Mouse (Mus musculus): ENCODE measurements around the gene St6galnac6. TPM values are rescaled to one million over a fixed set of nuclear protein-coding genes. Genes with fewer than 3 reads are reported as not detected.

The St6galnac6 gene
- polyA plus RNA-seq, 1 experiment from 2014 or later: 28.5 TPM

DNA sequence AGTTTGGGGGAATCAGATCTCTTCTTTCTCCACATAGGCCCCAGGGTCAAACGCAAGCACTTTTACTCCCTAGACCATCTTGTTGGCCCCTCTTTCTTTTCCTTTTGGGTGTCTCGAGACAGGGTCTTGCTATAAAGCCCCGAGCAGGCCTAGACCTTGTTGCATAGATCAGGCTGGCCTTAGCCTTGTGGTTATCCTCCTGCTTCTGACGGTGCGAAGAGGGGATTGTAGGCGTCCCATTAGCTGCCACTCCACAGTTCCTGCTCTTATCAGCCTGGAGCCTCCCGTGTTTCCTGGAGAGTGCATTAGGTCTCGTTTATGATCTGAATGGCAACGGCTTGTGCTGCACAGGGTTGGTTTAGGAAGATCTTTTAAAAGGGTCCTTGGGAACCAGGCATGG lies 44.6 kb downstream of the St6galnac6 start:
- 0 out of 2 replicates have a peak overlapping the region, but pooled peaks have one; percentile 2 for H3K9ac ChIP-seq
- 48% methylated on average over 9 of the region's 9 CpGs for WGBS
- no peak for ATAC-seq (replicated peaks; ENCODE audit: insufficient number of reproducible peaks, insufficient read depth, low FRiP score, low read depth)
- no peaks in the 10 kb centered on the region for H3K36me3 ChIP-seq
- H3K4me3 ChIP-seq: no peak overlapping the region
- no peak overlapping the region for H3K27ac ChIP-seq
- H3K4me1 ChIP-seq (replicated peaks): peaks cover 57% of the 10 kb centered on the region
- H3K27me3 ChIP-seq: no peaks in the 10 kb centered on the region
- H3K9me3 ChIP-seq (replicated peaks): no peaks in the 10 kb centered on the region
- no peak overlapping the region for H3K4me2 ChIP-seq

DNA sequence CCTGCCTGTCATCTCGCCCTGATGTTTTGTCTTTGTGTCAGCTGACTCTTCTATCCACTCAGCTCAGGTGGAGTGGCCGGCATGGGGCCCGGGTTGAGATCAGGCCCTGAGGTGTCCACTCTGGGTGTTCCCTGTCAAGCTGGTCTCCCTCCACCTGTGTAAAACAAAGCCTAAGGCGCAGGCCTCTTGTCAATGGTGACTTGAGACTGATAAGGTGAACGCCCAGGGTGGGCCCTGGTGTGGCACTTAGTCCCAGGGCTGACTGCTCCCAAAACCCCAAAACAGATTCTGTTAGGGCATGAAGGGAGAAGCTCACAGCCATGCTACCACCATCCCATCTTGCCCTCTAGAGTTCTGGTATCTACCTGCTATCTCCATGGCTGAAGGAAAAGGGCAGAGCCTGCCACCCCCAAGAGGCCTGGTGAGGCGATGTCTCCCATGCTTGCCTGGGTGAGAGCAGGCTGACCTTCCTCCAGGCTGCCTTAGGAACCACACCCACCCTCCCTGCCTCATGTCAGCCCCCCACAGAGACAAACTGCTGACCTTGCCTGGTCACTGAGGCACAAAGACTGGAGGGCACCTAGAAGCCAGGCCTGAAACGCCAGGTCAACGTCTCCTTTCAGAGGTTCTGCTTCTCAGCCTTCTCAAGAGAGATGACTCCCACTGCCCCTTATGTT lies 45.4 kb downstream of the St6galnac6 start:
- no peak overlapping the region; the same call in 1 of the 2 replicates for H3K27ac ChIP-seq
- no peaks in the 10 kb centered on the region for H3K9me3 ChIP-seq (replicated peaks)
- no peak for ATAC-seq (replicated peaks; ENCODE audit: insufficient number of reproducible peaks, insufficient read depth, low FRiP score, low read depth)
- no peaks in the 10 kb centered on the region for H3K27me3 ChIP-seq
- no peaks in the 10 kb centered on the region for H3K36me3 ChIP-seq
- H3K4me1 ChIP-seq (replicated peaks): peaks cover 57% of the 10 kb centered on the region
- 74% methylated on average over 8 of the region's 8 CpGs for WGBS
- no peak overlapping the region for H3K4me3 ChIP-seq
- no peak overlapping the region for H3K9ac ChIP-seq
- no peak overlapping the region for H3K4me2 ChIP-seq

DNA sequence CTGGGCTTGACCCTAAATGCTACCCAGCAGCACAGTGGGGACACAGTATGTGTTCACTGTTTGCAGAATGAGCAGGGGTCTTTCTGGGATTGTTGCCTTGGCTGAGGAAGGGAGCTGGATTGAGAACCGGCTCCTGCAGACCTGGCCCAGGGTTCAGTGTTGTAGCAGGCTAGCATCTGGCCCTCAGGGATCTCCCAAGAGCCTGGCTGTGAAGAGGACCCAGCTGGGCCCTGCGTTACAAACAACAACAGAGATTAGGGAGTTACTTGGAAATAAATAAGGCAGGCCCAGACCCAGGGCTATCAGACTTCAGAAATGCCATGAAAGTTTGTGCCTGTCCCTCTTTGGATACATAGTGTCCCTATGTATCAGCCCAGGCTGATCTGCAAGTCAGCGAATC lies 46.1 kb downstream of the St6galnac6 start:
- Histone ChIP-seq H3K4me3 (no peak overlapping the region), H3K9ac (no peak overlapping the region), H3K4me1 (replicated peaks) (peaks cover 54% of the 10 kb centered on the region), H3K36me3 (no peaks in the 10 kb centered on the region), H3K9me3 (replicated peaks) (no peaks in the 10 kb centered on the region), H3K4me2 (no peak overlapping the region), H3K27ac (peak overlapping the region; percentile 84), H3K27me3 (no peaks in the 10 kb centered on the region)
- 48% methylated on average over 3 of the region's 3 CpGs for WGBS
- no peak for ATAC-seq (replicated peaks; ENCODE audit: insufficient number of reproducible peaks, insufficient read depth, low FRiP score, low read depth)

DNA sequence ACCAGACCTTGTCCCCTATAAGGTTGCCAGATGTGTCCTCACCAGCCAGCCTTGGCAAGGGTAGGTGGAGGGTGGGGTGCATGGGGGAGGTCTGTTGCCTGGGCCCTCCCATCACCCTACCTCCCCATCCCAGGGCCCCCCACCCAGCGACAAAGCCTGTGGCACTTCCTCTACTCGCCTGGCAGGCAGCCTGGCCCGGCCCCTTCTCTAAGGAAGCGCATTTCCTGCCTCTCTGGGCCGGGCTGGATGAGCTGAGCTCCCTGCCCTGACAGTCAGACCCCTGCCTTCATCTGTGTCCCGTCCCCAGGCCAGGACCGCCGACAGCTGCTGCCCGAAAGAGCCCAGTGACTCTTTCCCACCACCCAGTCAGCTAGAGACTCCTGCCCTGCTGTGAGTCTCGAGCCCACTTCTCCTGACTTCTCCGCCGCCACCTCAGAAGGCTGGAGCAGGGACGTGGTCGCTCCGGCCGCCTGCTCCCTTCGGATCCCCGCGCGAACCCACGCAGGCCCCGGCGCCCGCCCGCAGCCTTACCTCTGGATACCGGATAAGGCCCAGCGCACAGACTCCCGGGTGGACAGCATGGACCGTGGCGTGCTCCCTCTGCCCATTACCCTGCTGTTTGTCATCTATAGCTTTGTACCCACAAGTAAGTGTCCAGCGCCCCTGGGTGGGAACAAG lies 47.0 kb downstream of the St6galnac6 start, which contains the start of gene Eng:
TSS of gene Eng (plus strand) at position 217 of the 678 bp plus-strand sequence.
- 42% methylated on average over 31 of the region's 31 CpGs for WGBS
- peaks cover 55% of the 10 kb centered on the region for H3K4me1 ChIP-seq (replicated peaks)
- peak within 1 kb of the TSS; percentile 84 for H3K27ac ChIP-seq
- peak within 1 kb of the TSS; percentile 52 for H3K4me2 ChIP-seq
- no peaks in the 10 kb centered on the region for H3K36me3 ChIP-seq
- no peaks in the 10 kb centered on the region for H3K27me3 ChIP-seq
- peak; percentile 77 for ATAC-seq (replicated peaks; ENCODE audit: insufficient number of reproducible peaks, insufficient read depth, low FRiP score, low read depth)
- peak within 1 kb of the TSS; percentile 47 for H3K4me3 ChIP-seq
- no peaks in the 10 kb centered on the region for H3K9me3 ChIP-seq (replicated peaks)
- peak within 1 kb of the TSS; percentile 51 for H3K9ac ChIP-seq

DNA sequence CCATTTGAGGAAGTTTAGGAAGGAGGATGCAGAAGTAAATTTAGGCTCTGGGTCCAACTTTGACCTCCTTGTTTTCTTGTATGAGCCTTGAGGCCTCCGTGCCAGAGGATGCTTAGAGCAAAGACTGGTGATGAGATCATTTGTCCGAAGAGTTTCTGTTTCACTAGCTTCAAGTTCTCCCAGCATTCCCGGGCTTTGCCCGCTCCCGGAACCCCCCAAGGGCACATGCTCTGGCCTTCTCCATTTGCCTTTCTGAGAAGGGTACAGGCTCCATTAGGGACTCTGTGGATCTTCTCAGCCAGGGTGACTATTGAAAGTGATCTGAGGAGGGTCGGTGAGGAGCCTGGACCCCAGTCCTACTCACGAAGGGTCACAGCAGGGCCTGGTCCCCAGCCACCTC lies 47.9 kb downstream of the St6galnac6 start:
- WGBS: 71% methylated on average over 7 of the region's 7 CpGs
- Histone ChIP-seq H3K27me3 (no peaks in the 10 kb centered on the region), H3K9ac (peak overlapping the region; percentile 51), H3K27ac (peak overlapping the region; percentile 84), H3K36me3 (no peaks in the 10 kb centered on the region), H3K4me1 (replicated peaks) (peaks cover 46% of the 10 kb centered on the region), H3K4me3 (peak overlapping the region; percentile 47), H3K4me2 (peak overlapping the region; percentile 52), H3K9me3 (replicated peaks) (no peaks in the 10 kb centered on the region)
- no peak for ATAC-seq (replicated peaks; ENCODE audit: insufficient number of reproducible peaks, insufficient read depth, low FRiP score, low read depth)

DNA sequence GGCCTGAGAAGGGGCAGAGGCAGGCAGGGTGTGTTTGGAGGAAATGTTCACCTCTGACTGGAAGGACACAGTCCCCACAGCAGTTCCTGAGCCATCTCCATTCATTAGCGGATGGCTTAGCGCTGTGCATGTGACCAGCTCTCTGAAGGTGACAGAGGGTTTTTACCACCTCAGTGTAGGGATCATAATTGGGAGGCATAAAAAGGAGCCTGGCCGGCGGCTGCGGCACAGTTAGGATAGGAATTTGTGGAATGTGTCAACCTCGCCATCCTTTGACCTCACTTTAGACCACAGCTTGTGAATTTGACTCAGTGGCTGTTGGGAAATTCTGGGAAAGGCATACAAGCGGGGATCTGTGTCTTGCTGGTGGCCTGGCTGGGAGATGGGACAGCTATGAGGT lies 54.3 kb downstream of the St6galnac6 start:
- Histone ChIP-seq H3K4me2 (peak overlapping the region; percentile 39), H3K36me3 (peaks cover 10% of the 10 kb centered on the region; the same call in 1 of the 2 replicates), H3K27me3 (no peaks in the 10 kb centered on the region), H3K9ac (0 out of 2 replicates have a peak overlapping the region, but pooled peaks have one; percentile 14), H3K4me1 (replicated peaks) (peaks cover 37% of the 10 kb centered on the region), H3K27ac (peak overlapping the region; percentile 64), H3K4me3 (0 out of 2 replicates have a peak overlapping the region, but pooled peaks have one; percentile 3), H3K9me3 (replicated peaks) (no peaks in the 10 kb centered on the region)
- no peak for ATAC-seq (replicated peaks; ENCODE audit: insufficient number of reproducible peaks, insufficient read depth, low FRiP score, low read depth)
- 18% methylated on average over 7 of the region's 7 CpGs for WGBS

DNA sequence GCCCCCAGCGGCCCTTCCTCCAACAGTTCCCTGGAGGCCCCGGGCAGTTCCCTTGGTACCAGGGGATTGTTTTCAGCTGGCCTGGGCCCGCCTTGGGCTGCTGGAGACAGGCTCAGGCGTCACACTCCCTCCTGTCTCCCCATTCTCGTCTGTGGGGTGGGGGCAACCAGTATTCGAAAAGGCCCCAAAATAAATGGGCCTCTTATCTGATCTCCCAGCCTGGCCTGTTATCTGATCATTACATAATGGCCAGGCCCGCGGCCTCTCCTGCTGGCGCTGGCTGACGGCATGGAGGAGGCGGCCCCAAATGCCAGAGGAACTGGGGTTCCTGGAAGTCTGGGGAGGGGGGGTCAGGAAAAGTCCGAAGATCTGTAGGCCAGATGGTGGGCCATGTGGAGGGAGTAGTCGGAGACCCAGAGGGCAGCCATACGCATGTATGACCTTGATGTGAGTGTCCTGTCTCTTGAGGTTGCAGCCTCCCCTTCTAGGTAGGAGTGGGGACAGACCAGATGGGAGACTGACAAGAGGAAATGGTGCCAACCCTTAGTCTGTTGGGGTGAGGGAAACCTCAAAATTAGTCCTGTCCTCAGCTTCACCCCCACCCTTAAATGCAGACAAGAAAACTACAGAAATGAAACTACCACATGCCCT lies 55.4 kb downstream of the St6galnac6 start:
- Histone ChIP-seq H3K9ac (peak overlapping the region; percentile 25; the same call in 1 of the 2 replicates), H3K4me3 (no peak overlapping the region), H3K4me1 (replicated peaks) (peaks cover 37% of the 10 kb centered on the region), H3K36me3 (peaks cover 10% of the 10 kb centered on the region; the same call in 1 of the 2 replicates), H3K27me3 (no peaks in the 10 kb centered on the region), H3K9me3 (replicated peaks) (no peaks in the 10 kb centered on the region), H3K4me2 (peak overlapping the region; percentile 39), H3K27ac (peak overlapping the region; percentile 64)
- no peak; the same call in 1 of the 2 replicates for ATAC-seq (replicated peaks; ENCODE audit: insufficient number of reproducible peaks, insufficient read depth, low FRiP score, low read depth)
- 58% methylated on average over 14 of the region's 14 CpGs for WGBS

DNA sequence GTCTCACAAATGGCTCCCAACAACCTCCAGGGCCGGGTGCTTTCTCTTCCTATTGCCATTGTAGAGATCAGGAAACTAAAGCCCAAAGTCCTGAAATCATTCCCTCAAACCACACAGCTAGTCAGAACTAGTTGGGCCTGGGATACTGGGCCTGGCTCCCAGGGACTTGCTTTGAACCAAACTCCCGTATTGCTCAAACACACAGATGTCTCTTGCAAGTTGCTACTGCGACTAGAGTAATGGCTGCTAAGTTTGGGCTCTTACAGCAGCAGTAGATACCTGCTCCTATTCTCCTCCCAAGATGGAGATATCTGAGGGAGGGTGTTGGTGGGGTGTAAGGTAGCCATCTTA lies 55.9 kb downstream of the St6galnac6 start:
- Histone ChIP-seq H3K9me3 (replicated peaks) (no peaks in the 10 kb centered on the region), H3K9ac (no peak overlapping the region), H3K4me2 (no peak overlapping the region; the same call in 1 of the 2 replicates), H3K27me3 (no peaks in the 10 kb centered on the region), H3K4me3 (no peak overlapping the region), H3K4me1 (replicated peaks) (peaks cover 37% of the 10 kb centered on the region), H3K36me3 (peaks cover 10% of the 10 kb centered on the region; the same call in 1 of the 2 replicates), H3K27ac (peak overlapping the region; percentile 64)
- ATAC-seq (replicated peaks; ENCODE audit: insufficient number of reproducible peaks, insufficient read depth, low FRiP score, low read depth): no peak
- 69% methylated on average over 3 of the region's 3 CpGs for WGBS

DNA sequence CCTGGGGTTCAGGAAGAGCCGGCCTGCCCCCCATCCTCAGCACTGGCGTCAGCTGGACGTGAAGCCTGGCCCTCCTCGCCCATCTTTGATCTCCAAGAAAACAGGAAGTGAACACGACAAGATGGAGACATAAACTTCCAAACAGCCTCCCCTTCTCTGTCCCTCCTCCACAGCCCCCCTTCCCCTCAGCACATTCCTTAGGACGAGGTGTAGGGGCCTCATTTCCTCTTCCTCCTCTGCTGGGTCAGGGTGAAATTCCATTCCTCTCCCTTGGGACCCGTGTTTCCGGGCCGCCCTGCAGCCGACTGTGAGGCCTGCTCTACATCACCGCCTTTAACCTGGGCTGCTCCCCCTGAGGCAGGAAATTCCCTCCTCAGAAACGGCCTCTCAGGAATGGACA lies 56.3 kb downstream of the St6galnac6 start:
- H3K4me2 ChIP-seq: no peak overlapping the region; the same call in 1 of the 2 replicates
- H3K9ac ChIP-seq: no peak overlapping the region
- peak overlapping the region; percentile 72 for H3K27ac ChIP-seq
- H3K4me1 ChIP-seq (replicated peaks): peaks cover 40% of the 10 kb centered on the region
- H3K9me3 ChIP-seq (replicated peaks): no peaks in the 10 kb centered on the region
- 44% methylated on average over 12 of the region's 12 CpGs for WGBS
- H3K4me3 ChIP-seq: no peak overlapping the region
- peaks cover 10% of the 10 kb centered on the region; the same call in 1 of the 2 replicates for H3K36me3 ChIP-seq
- H3K27me3 ChIP-seq: no peaks in the 10 kb centered on the region
- peak; percentile 70 for ATAC-seq (replicated peaks; ENCODE audit: insufficient number of reproducible peaks, insufficient read depth, low FRiP score, low read depth)

DNA sequence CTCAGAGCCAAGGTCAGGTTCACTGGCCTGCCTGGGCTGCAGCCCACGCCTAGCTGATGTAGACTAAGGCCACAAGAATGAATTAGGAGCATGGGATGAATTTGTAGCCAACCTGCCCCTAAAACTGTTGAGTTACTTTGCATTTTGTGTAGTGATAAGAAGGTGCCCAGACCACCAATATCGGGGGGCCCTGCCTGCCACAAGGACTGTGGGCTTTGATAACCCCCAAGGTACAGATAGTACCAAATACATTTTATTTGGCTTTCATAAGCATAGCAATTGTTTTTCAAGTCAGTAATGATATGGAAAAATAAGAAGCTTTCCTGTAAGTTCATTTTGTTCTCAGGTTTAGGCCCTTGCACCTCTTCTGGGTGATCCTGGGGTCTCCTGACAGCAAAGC lies 59.4 kb downstream of the St6galnac6 start:
- Histone ChIP-seq H3K27ac (no peak overlapping the region), H3K4me3 (no peak overlapping the region), H3K9me3 (replicated peaks) (no peaks in the 10 kb centered on the region), H3K9ac (no peak overlapping the region), H3K4me1 (replicated peaks) (peaks cover 39% of the 10 kb centered on the region), H3K4me2 (no peak overlapping the region), H3K27me3 (no peaks in the 10 kb centered on the region), H3K36me3 (peaks cover 10% of the 10 kb centered on the region; the same call in 1 of the 2 replicates)
- ATAC-seq (replicated peaks; ENCODE audit: insufficient number of reproducible peaks, insufficient read depth, low FRiP score, low read depth): no peak
- WGBS: 72% methylated on average over 2 of the region's 2 CpGs

DNA sequence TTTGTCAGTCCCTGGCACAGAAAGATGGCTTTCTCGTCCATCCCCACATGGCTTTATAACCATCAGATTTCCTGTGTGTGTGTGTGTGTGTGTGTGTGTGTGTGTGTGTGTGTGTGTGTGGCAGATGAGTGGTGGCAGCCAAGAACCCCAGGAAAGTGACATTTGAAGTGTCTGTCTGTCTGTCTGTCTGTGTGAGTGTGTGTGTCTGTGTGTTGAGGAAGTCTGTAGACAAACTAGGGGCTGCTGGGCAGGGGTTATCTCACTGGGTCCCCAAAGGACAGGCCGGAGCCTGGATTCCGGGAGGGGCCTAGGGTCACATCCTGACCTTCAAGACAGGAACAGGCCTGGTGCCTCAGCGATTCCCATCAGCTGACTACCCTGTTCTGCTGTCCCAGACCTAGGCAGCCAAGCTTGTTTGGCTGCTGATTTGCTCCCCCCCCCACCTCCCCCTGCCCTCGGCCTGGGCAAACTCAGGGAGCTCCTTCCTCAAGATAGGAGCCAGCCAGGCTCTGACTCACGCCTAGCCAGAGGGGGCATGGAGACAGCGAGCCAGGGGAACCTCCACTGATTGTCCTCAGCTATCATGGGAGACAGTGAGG lies 62.1 kb downstream of the St6galnac6 start:
- peaks cover 10% of the 10 kb centered on the region; the same call in 1 of the 2 replicates for H3K36me3 ChIP-seq
- 29% methylated on average over 7 of the region's 7 CpGs for WGBS
- H3K27me3 ChIP-seq: no peaks in the 10 kb centered on the region
- H3K9me3 ChIP-seq (replicated peaks): no peaks in the 10 kb centered on the region
- no peak overlapping the region for H3K4me3 ChIP-seq
- ATAC-seq (replicated peaks; ENCODE audit: insufficient number of reproducible peaks, insufficient read depth, low FRiP score, low read depth): peak; percentile 81
- no peak overlapping the region for H3K4me2 ChIP-seq
- H3K27ac ChIP-seq: peak overlapping the region; percentile 71
- H3K9ac ChIP-seq: peak overlapping the region; percentile 27
- H3K4me1 ChIP-seq (replicated peaks): peaks cover 36% of the 10 kb centered on the region

Measured in heart, embryonic 15.5 days (tissue).